Comparison of ENCODE assay signal across 8 mouse cellular contexts in the genomic region with DNA sequence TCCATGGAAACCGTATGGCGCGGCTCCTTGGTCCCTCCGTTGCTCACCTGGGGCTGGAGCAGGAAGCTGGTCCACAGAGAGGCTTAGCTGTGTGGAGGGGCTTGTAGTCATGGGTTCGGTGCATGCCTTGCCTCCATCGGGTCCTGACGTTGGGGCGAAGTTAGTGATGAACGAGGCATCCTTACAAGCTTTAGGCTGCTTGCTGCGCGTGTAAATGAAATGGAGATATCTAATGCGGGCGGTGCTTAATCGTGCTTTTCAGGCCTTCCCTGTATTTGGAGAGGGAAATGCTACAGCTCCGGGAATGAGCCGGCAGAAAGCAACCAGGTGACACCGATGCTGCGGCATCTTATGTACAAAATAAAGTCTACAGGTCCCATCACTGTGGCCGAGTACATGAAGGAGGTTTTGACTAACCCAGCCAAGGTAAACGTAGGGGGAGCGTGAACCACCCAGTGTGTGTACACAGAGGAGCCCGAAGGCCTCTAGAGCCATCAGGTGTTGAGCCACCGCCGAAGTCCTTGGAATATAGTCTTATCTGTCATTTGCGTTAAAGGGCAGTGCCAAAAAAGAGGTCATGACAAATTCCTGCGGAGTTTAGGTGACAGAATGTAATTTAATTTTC. TPM values are rescaled to one million over a fixed set of nuclear protein-coding genes. Genes with fewer than 3 reads are reported as not detected.
DNase-seq lines count a peak whose midpoint lies in the region; ATAC-seq lines count a peak whose summit lies in the region.

No protein-coding gene starts in this region.

- H3K4me2 ChIP-seq in limb, embryonic 13.5 days (replicated peaks), result peak overlapping the region; percentile 71
- H3K4me2 ChIP-seq in stomach, embryonic 14.5 days (replicated peaks; ENCODE audit: low read depth, low read length), result peak overlapping the region; percentile 53

- 0 out of 2 replicates have a peak, but pooled peaks have one; percentile 4 for ATAC-seq in limb, embryonic 13.5 days (ENCODE audit: low FRiP score, low read depth)
- peak; percentile 38; the same call in 1 of the 2 replicates for ATAC-seq in stomach, embryonic 14.5 days (ENCODE audit: insufficient number of reproducible peaks, insufficient read depth, low FRiP score, low read depth)

- H3K4me1 ChIP-seq in limb, embryonic 13.5 days, result peaks cover 16% of the 10 kb centered on the region
- peaks cover 5% of the 10 kb centered on the region; the same call in 1 of the 2 replicates for H3K4me1 ChIP-seq in stomach, embryonic 14.5 days (ENCODE audit: control insufficient read depth, insufficient read depth, low read length)

- no peaks in the 10 kb centered on the region for H3K9me3 ChIP-seq in limb, embryonic 13.5 days
- H3K9me3 ChIP-seq in stomach, embryonic 14.5 days (ENCODE audit: control insufficient read depth, low read depth, low read length), result no peaks in the 10 kb centered on the region

- H3K27ac ChIP-seq in limb, embryonic 13.5 days, result peak overlapping the region; percentile 40; the same call in 1 of the 2 replicates
- no peak overlapping the region for H3K27ac ChIP-seq in stomach, embryonic 14.5 days (ENCODE audit: low read length)

- peak overlapping the region; percentile 82 for H3K4me3 ChIP-seq in limb, embryonic 13.5 days
- peak overlapping the region; percentile 93 for H3K4me3 ChIP-seq in stomach, embryonic 14.5 days (ENCODE audit: low read depth, low read length)

- H3K27me3 ChIP-seq in limb, embryonic 13.5 days, result no peaks in the 10 kb centered on the region
- H3K27me3 ChIP-seq in stomach, embryonic 14.5 days (ENCODE audit: control insufficient read depth, insufficient read depth, low read length), result no peaks in the 10 kb centered on the region

- WGBS in limb, embryonic 13.5 days, result 11% methylated on average over 26 of the region's 26 CpGs
- 7% methylated on average over 26 of the region's 26 CpGs for WGBS in stomach, embryonic 14.5 days

- peak overlapping the region; percentile 64 for H3K9ac ChIP-seq in limb, embryonic 13.5 days
- peak overlapping the region; percentile 56 for H3K9ac ChIP-seq in stomach, embryonic 14.5 days (replicated peaks; ENCODE audit: low read depth, low read length)

- DNase-seq in cerebellum, adult 11-12 months, result peak; percentile 40
- DNase-seq in cerebellum, adult 11 months, result no peak
- peak; percentile 6 for DNase-seq in urinary bladder, postnatal 14 days (ENCODE audit: low spot score)
- DNase-seq in urinary bladder, adult 2 months (ENCODE audit: low spot score), result no peak
- DNase-seq in spleen, postnatal 4 days (ENCODE audit: low spot score in 2 of 2), result no peak
- DNase-seq in layer of hippocampus, adult 8-10 months (ENCODE audit: low spot score in 2 of 2), result no peak

- H3K36me3 ChIP-seq in limb, embryonic 13.5 days, result peaks cover 37% of the 10 kb centered on the region
- H3K36me3 ChIP-seq in stomach, embryonic 14.5 days (ENCODE audit: control insufficient read depth, insufficient read depth, low read length), result peaks cover 34% of the 10 kb centered on the region

RNA-seq across cellular contexts. Expression of a gene that starts 0.4 kb away (rescaled TPM):
- 28.1 and 29.5 TPM in 2 replicates for polyA plus RNA-seq in urinary bladder, adult 2 months (2012; rRNA removed)
- 60.0 and 61.6 TPM in 2 replicates for polyA plus RNA-seq in limb, embryonic 13.5 days (2015; fragmentation: Nextera tagmentation; extraction: Ambion mirVana)
- 62.0 and 63.8 TPM in 2 replicates for polyA plus RNA-seq in stomach, embryonic 14.5 days (2014; fragmentation: Nextera tagmentation; extraction: Ambion mirVana)
- total RNA-seq in layer of hippocampus, adult 8-10 months (2022), result 10 to 100 TPM; 52.0 to 63.0 (median 56.5) TPM

RNA-seq across cellular contexts. Expression of a gene that starts 0.5 kb away (rescaled TPM):
- polyA plus RNA-seq in urinary bladder, adult 2 months (2012; rRNA removed), result 15.1 and 19.2 TPM in 2 replicates
- 65.5 and 68.1 TPM in 2 replicates for polyA plus RNA-seq in limb, embryonic 13.5 days (2015; fragmentation: Nextera tagmentation; extraction: Ambion mirVana)
- polyA plus RNA-seq in stomach, embryonic 14.5 days (2014; fragmentation: Nextera tagmentation; extraction: Ambion mirVana), result 61.0 and 72.0 TPM in 2 replicates
- total RNA-seq in layer of hippocampus, adult 8-10 months (2022), result 10 to 100 TPM; 30.9 to 40.3 (median 34.4) TPM

RNA-seq across cellular contexts. Expression of a gene that starts 21.0 kb away (rescaled TPM):
- 30.3 and 37.0 TPM in 2 replicates for polyA plus RNA-seq in urinary bladder, adult 2 months (2012; rRNA removed)
- polyA plus RNA-seq in limb, embryonic 13.5 days (2015; fragmentation: Nextera tagmentation; extraction: Ambion mirVana), result 94.3 and 99.8 TPM in 2 replicates
- 113 and 122 TPM in 2 replicates for polyA plus RNA-seq in stomach, embryonic 14.5 days (2014; fragmentation: Nextera tagmentation; extraction: Ambion mirVana)
- 10 to 100 TPM; 25.3 to 28.4 (median 26.6) TPM for total RNA-seq in layer of hippocampus, adult 8-10 months (2022)

RNA-seq across cellular contexts. Expression of a gene that starts 30.5 kb away (rescaled TPM):
- polyA plus RNA-seq in urinary bladder, adult 2 months (2012; rRNA removed), result not detected in 2 replicates
- polyA plus RNA-seq in limb, embryonic 13.5 days (2015; fragmentation: Nextera tagmentation; extraction: Ambion mirVana), result not detected in 2 replicates
- 0.24 TPM in 1 of 2 replicates, not detected in the other for polyA plus RNA-seq in stomach, embryonic 14.5 days (2014; fragmentation: Nextera tagmentation; extraction: Ambion mirVana)
- total RNA-seq in layer of hippocampus, adult 8-10 months (2022), result under 1 TPM in 1 of 4 experiments, not detected in 3; 0.49 TPM

RNA-seq across cellular contexts. Expression of a gene that starts 55.0 kb away (rescaled TPM):
- polyA plus RNA-seq in urinary bladder, adult 2 months (2012; rRNA removed), result 7.9 and 13.0 TPM in 2 replicates
- polyA plus RNA-seq in limb, embryonic 13.5 days (2015; fragmentation: Nextera tagmentation; extraction: Ambion mirVana), result 13.5 and 16.0 TPM in 2 replicates
- 12.8 and 18.9 TPM in 2 replicates for polyA plus RNA-seq in stomach, embryonic 14.5 days (2014; fragmentation: Nextera tagmentation; extraction: Ambion mirVana)
- total RNA-seq in layer of hippocampus, adult 8-10 months (2022), result 10 to 100 TPM in 1 of 4 experiments, 1 to 10 TPM in 3; 4.2 to 10.4 (median 6.5) TPM

Comparison
In these comparisons a context has a peak if more than half of its experiments do, and no peak if none do; other contexts are left out.
1. DNase-seq: peak in cerebellum, adult 11-12 months (single experiment) and urinary bladder, postnatal 14 days (single experiment); none in cerebellum, adult 11 months (single experiment), urinary bladder, adult 2 months (single experiment), spleen, postnatal 4 days (0 of 2) and layer of hippocampus, adult 8-10 months (0 of 2).